Mouse (Mus musculus): ENCODE measurements at regions not wholly inside any gene's neighbourhood (a gene's known extent, or its start where the extent isn't known, plus 50 kb on each side); places are given as distances from the start of the nearest gene placed in this dataset.

- Histone ChIP-seq H3K9ac (no peak overlapping the region), H3K4me2 (replicated peaks) (no peak overlapping the region), H3K36me3 (no peaks in the 10 kb centered on the region), H3K27ac (no peak overlapping the region), H3K4me3 (no peak overlapping the region), H3K4me1 (no peaks in the 10 kb centered on the region), H3K9me3 (replicated peaks) (no peaks in the 10 kb centered on the region), H3K27me3 (no peaks in the 10 kb centered on the region)
- WGBS: 65% methylated on average over 1 of the region's 1 CpGs
- ATAC-seq (ENCODE audit: low FRiP score): no peak
Observed at GRCm38 (mm10) chr2:12764510-12764909, 159.3 kb upstream of the Pter start.

- Histone ChIP-seq H3K27ac (no peak overlapping the region), H3K27me3 (no peaks in the 10 kb centered on the region), H3K9me3 (replicated peaks) (no peaks in the 10 kb centered on the region), H3K4me1 (no peaks in the 10 kb centered on the region), H3K36me3 (no peaks in the 10 kb centered on the region), H3K9ac (no peak overlapping the region), H3K4me2 (replicated peaks) (no peak overlapping the region), H3K4me3 (no peak overlapping the region)
- ATAC-seq (ENCODE audit: low FRiP score): no peak
- WGBS: 92% methylated on average over 2 of the region's 2 CpGs
Observed at GRCm38 (mm10) chr2:12765336-12765735, 158.5 kb upstream of the Pter start.

GRCm38 (mm10) chr2:12776866-12777265 is 147.0 kb upstream of the Pter start:
- H3K4me3 ChIP-seq: no peak overlapping the region
- H3K4me2 ChIP-seq (replicated peaks): no peak overlapping the region
- no peak for ATAC-seq (ENCODE audit: low FRiP score)
- no peaks in the 10 kb centered on the region for H3K36me3 ChIP-seq
- H3K27me3 ChIP-seq: no peaks in the 10 kb centered on the region
- H3K4me1 ChIP-seq: no peaks in the 10 kb centered on the region
- no peak overlapping the region for H3K9ac ChIP-seq
- 64% methylated on average over 3 of the region's 3 CpGs for WGBS
- no peaks in the 10 kb centered on the region for H3K9me3 ChIP-seq (replicated peaks)
- no peak overlapping the region for H3K27ac ChIP-seq

GRCm38 (mm10) chr2:12777696-12778095 is 146.1 kb upstream of the Pter start:
- 62% methylated on average over 2 of the region's 2 CpGs for WGBS
- no peaks in the 10 kb centered on the region for H3K36me3 ChIP-seq
- no peaks in the 10 kb centered on the region for H3K27me3 ChIP-seq
- no peak overlapping the region for H3K4me2 ChIP-seq (replicated peaks)
- no peak overlapping the region for H3K27ac ChIP-seq
- H3K4me3 ChIP-seq: no peak overlapping the region
- no peaks in the 10 kb centered on the region for H3K9me3 ChIP-seq (replicated peaks)
- no peak overlapping the region for H3K9ac ChIP-seq
- H3K4me1 ChIP-seq: no peaks in the 10 kb centered on the region
- ATAC-seq (ENCODE audit: low FRiP score): no peak

- no peak overlapping the region for H3K4me3 ChIP-seq
- whole genome bisulfite sequencing: 80% methylated on average over 2 of the region's 2 CpGs
- no peaks in the 10 kb centered on the region for H3K4me1 ChIP-seq
- no peak overlapping the region for H3K4me2 ChIP-seq (replicated peaks)
- no peak overlapping the region for H3K27ac ChIP-seq
- no peak for ATAC-seq (ENCODE audit: low FRiP score)
- no peaks in the 10 kb centered on the region for H3K9me3 ChIP-seq (replicated peaks)
- H3K36me3 ChIP-seq: no peaks in the 10 kb centered on the region
- no peak overlapping the region for H3K9ac ChIP-seq
- H3K27me3 ChIP-seq: no peaks in the 10 kb centered on the region
Observed at GRCm38 (mm10) chr2:12792596-12792995, 131.2 kb upstream of the Pter start.

- Histone ChIP-seq H3K27ac (no peak overlapping the region), H3K9me3 (replicated peaks) (no peaks in the 10 kb centered on the region), H3K4me1 (no peaks in the 10 kb centered on the region), H3K4me3 (no peak overlapping the region), H3K27me3 (no peaks in the 10 kb centered on the region), H3K9ac (no peak overlapping the region), H3K4me2 (replicated peaks) (no peak overlapping the region), H3K36me3 (no peaks in the 10 kb centered on the region)
- no peak for ATAC-seq (ENCODE audit: low FRiP score)
- 66% methylated on average over 1 of the region's 1 CpGs for WGBS
Observed at GRCm38 (mm10) chr2:12797615-12798169, 126.1 kb upstream of the Pter start.

- Histone ChIP-seq H3K9ac (no peak overlapping the region), H3K36me3 (no peaks in the 10 kb centered on the region), H3K27me3 (no peaks in the 10 kb centered on the region), H3K9me3 (replicated peaks) (no peaks in the 10 kb centered on the region), H3K27ac (no peak overlapping the region), H3K4me1 (no peaks in the 10 kb centered on the region), H3K4me3 (no peak overlapping the region), H3K4me2 (replicated peaks) (no peak overlapping the region)
- ATAC-seq (ENCODE audit: low FRiP score): no peak
- 85% methylated on average over 4 of the region's 4 CpGs for WGBS
Observed at GRCm38 (mm10) chr2:12799153-12799925, 124.5 kb upstream of the Pter start.

GRCm38 (mm10) chr2:12802667-12803066 is 121.2 kb upstream of the Pter start:
- Histone ChIP-seq H3K9me3 (replicated peaks) (no peaks in the 10 kb centered on the region), H3K4me1 (no peaks in the 10 kb centered on the region), H3K27ac (no peak overlapping the region), H3K4me2 (replicated peaks) (no peak overlapping the region), H3K27me3 (no peaks in the 10 kb centered on the region), H3K9ac (no peak overlapping the region), H3K36me3 (no peaks in the 10 kb centered on the region), H3K4me3 (no peak overlapping the region)
- 81% methylated on average over 1 of the region's 1 CpGs for WGBS
- ATAC-seq (ENCODE audit: low FRiP score): no peak

- Histone ChIP-seq H3K27me3 (no peaks in the 10 kb centered on the region), H3K27ac (no peak overlapping the region), H3K4me2 (replicated peaks) (no peak overlapping the region), H3K4me3 (no peak overlapping the region), H3K9me3 (replicated peaks) (no peaks in the 10 kb centered on the region), H3K9ac (no peak overlapping the region), H3K36me3 (no peaks in the 10 kb centered on the region), H3K4me1 (no peaks in the 10 kb centered on the region)
- 75% methylated on average over 2 of the region's 2 CpGs for WGBS
- ATAC-seq (ENCODE audit: low FRiP score): no peak
Observed at GRCm38 (mm10) chr2:12805096-12805495, 118.7 kb upstream of the Pter start.

GRCm38 (mm10) chr2:12808466-12808865 is 115.4 kb upstream of the Pter start:
- no peak for ATAC-seq (ENCODE audit: low FRiP score)
- no peaks in the 10 kb centered on the region for H3K4me1 ChIP-seq
- no peaks in the 10 kb centered on the region for H3K36me3 ChIP-seq
- H3K9me3 ChIP-seq (replicated peaks): no peaks in the 10 kb centered on the region
- H3K27ac ChIP-seq: no peak overlapping the region
- H3K27me3 ChIP-seq: no peaks in the 10 kb centered on the region
- 74% methylated on average over 5 of the region's 5 CpGs for whole genome bisulfite sequencing
- H3K4me3 ChIP-seq: no peak overlapping the region
- no peak overlapping the region for H3K9ac ChIP-seq
- no peak overlapping the region for H3K4me2 ChIP-seq (replicated peaks)

GRCm38 (mm10) chr2:12815339-12815738 is 108.5 kb upstream of the Pter start:
- ATAC-seq (ENCODE audit: low FRiP score): no peak
- Histone ChIP-seq H3K27me3 (no peaks in the 10 kb centered on the region), H3K4me2 (replicated peaks) (no peak overlapping the region), H3K27ac (no peak overlapping the region), H3K4me1 (no peaks in the 10 kb centered on the region), H3K9ac (no peak overlapping the region), H3K9me3 (replicated peaks) (no peaks in the 10 kb centered on the region), H3K4me3 (no peak overlapping the region), H3K36me3 (no peaks in the 10 kb centered on the region)
- 85% methylated on average over 5 of the region's 5 CpGs for WGBS

GRCm38 (mm10) chr2:12825902-12826301 is 97.9 kb upstream of the Pter start:
- Histone ChIP-seq H3K9ac (no peak overlapping the region), H3K27me3 (no peaks in the 10 kb centered on the region), H3K4me3 (no peak overlapping the region), H3K27ac (no peak overlapping the region), H3K4me2 (replicated peaks) (no peak overlapping the region), H3K9me3 (replicated peaks) (no peaks in the 10 kb centered on the region), H3K36me3 (no peaks in the 10 kb centered on the region), H3K4me1 (no peaks in the 10 kb centered on the region)
- ATAC-seq (ENCODE audit: low FRiP score): no peak
- 93% methylated on average over 1 of the region's 1 CpGs for WGBS

GRCm38 (mm10) chr2:12833579-12833978 is 90.3 kb upstream of the Pter start:
- Histone ChIP-seq H3K36me3 (no peaks in the 10 kb centered on the region), H3K4me3 (no peak overlapping the region), H3K9me3 (replicated peaks) (no peaks in the 10 kb centered on the region), H3K4me2 (replicated peaks) (no peak overlapping the region), H3K9ac (no peak overlapping the region), H3K4me1 (no peaks in the 10 kb centered on the region), H3K27ac (no peak overlapping the region), H3K27me3 (no peaks in the 10 kb centered on the region)
- 94% methylated on average over 3 of the region's 3 CpGs for WGBS
- no peak for ATAC-seq (ENCODE audit: low FRiP score)
